19 mouse cellular contexts compared by ENCODE assay signal in genomic region chr3:139162146-139162545, GRCm38 (mm10). TPM values are rescaled to one million over a fixed set of nuclear protein-coding genes. Genes with fewer than 3 reads are reported as not detected.
DNase-seq lines count a peak whose midpoint lies in the region; ATAC-seq and TF ChIP-seq lines count a peak whose summit lies in the region.
"Had no signal": no experiment of that assay in that cellular context is flagged by ENCODE, and none has a peak within 500 bp of the region (broad histone marks: within the 10 kb centered on the region; RNA-seq: fewer than 3 reads in every experiment).

No protein-coding gene starts in this region.

- DNase-seq in lung, embryonic 14.5 days: peak; percentile 68
- no peak for DNase-seq in lung, postnatal 25 days (ENCODE audit: low spot score)
- DNase-seq in fibroblast of lung, adult 2 months (ENCODE audit: low read depth): peak; percentile 24
- DNase-seq in yolk sac, embryonic 10.5 days (ENCODE audit: low spot score): peak; percentile 47
- no peak for DNase-seq in testis, postnatal 14 days (ENCODE audit: low spot score)
- no peak for DNase-seq in layer of hippocampus, postnatal 14 days (ENCODE audit: low spot score in 2 of 2)
- DNase-seq: adrenal gland, postnatal 36 days; gastrocnemius, postnatal 25 days; kidney, adult 9 months; thymus, postnatal 25 days had no signal

- WGBS in forebrain, embryonic 16.5 days: 74% methylated on average over 2 of the region's 2 CpGs
- 81% methylated on average over 2 of the region's 2 CpGs for WGBS in forebrain, embryonic 12.5 days
- 9% methylated on average over 2 of the region's 2 CpGs for WGBS in lung, embryonic 14.5 days

- no peaks in the 10 kb centered on the region for H3K9me3 ChIP-seq in forebrain, embryonic 16.5 days (ENCODE audit: control insufficient read depth, low read length)
- no peaks in the 10 kb centered on the region for H3K9me3 ChIP-seq in forebrain, embryonic 12.5 days
- H3K9me3 ChIP-seq in lung, embryonic 14.5 days (ENCODE audit: low read depth, low read length): no peaks in the 10 kb centered on the region
- H3K9me3 ChIP-seq: heart, embryonic 15.5 days; limb, embryonic 13.5 days; neural tube, embryonic 12.5 days had no signal

- no peaks in the 10 kb centered on the region for H3K4me1 ChIP-seq in forebrain, embryonic 16.5 days (replicated peaks; ENCODE audit: control insufficient read depth, insufficient read depth, low read length)
- no peaks in the 10 kb centered on the region for H3K4me1 ChIP-seq in forebrain, embryonic 12.5 days
- no peaks in the 10 kb centered on the region for H3K4me1 ChIP-seq in lung, embryonic 14.5 days (ENCODE audit: insufficient read depth)
- H3K4me1 ChIP-seq: limb, embryonic 13.5 days; neural tube, embryonic 12.5 days had no signal

- no peak for TF ChIP-seq CTCF in lung, embryonic 14.5 days (IDR thresholded peaks at IDR 0.05; ENCODE audit: low read depth)

- H3K36me3 ChIP-seq in forebrain, embryonic 16.5 days (ENCODE audit: control insufficient read depth, insufficient read depth): no peaks in the 10 kb centered on the region
- H3K36me3 ChIP-seq in forebrain, embryonic 12.5 days (replicated peaks): no peaks in the 10 kb centered on the region
- no peaks in the 10 kb centered on the region for H3K36me3 ChIP-seq in lung, embryonic 14.5 days (ENCODE audit: insufficient read depth)
- H3K36me3 ChIP-seq: heart, embryonic 15.5 days; limb, embryonic 13.5 days; neural tube, embryonic 12.5 days had no signal

- H3K4me3 ChIP-seq in forebrain, embryonic 16.5 days (replicated peaks; ENCODE audit: low read length): no peak overlapping the region
- H3K4me3 ChIP-seq in forebrain, embryonic 12.5 days (replicated peaks): no peak overlapping the region
- no peak overlapping the region for H3K4me3 ChIP-seq in lung, embryonic 14.5 days (ENCODE audit: low read depth, low read length)
- H3K4me3 ChIP-seq: heart, embryonic 15.5 days; limb, embryonic 13.5 days; neural tube, embryonic 12.5 days had no signal

- H3K27ac ChIP-seq in forebrain, embryonic 16.5 days (ENCODE audit: low read length): no peak overlapping the region
- H3K27ac ChIP-seq in forebrain, embryonic 12.5 days: no peak overlapping the region
- H3K27ac ChIP-seq in lung, embryonic 14.5 days (ENCODE audit: low read depth): no peak overlapping the region
- H3K27ac ChIP-seq: heart, embryonic 15.5 days; limb, embryonic 13.5 days; neural tube, embryonic 12.5 days had no signal

- H3K4me2 ChIP-seq in forebrain, embryonic 16.5 days (ENCODE audit: low read length): no peak overlapping the region
- no peak overlapping the region for H3K4me2 ChIP-seq in forebrain, embryonic 12.5 days
- no peak overlapping the region for H3K4me2 ChIP-seq in lung, embryonic 14.5 days
- H3K4me2 ChIP-seq: heart, embryonic 15.5 days; limb, embryonic 13.5 days; neural tube, embryonic 12.5 days had no signal

- H3K27me3 ChIP-seq in forebrain, embryonic 16.5 days (replicated peaks; ENCODE audit: control insufficient read depth, insufficient read depth, low read length): no peaks in the 10 kb centered on the region
- no peaks in the 10 kb centered on the region for H3K27me3 ChIP-seq in forebrain, embryonic 12.5 days
- H3K27me3 ChIP-seq in lung, embryonic 14.5 days (ENCODE audit: insufficient read depth, low read length): no peaks in the 10 kb centered on the region
- H3K27me3 ChIP-seq: heart, embryonic 15.5 days; limb, embryonic 13.5 days; neural tube, embryonic 12.5 days had no signal

- no peak overlapping the region for H3K9ac ChIP-seq in forebrain, embryonic 16.5 days (replicated peaks; ENCODE audit: low read depth, low read length)
- H3K9ac ChIP-seq in forebrain, embryonic 12.5 days: no peak overlapping the region
- no peak overlapping the region for H3K9ac ChIP-seq in lung, embryonic 14.5 days
- H3K9ac ChIP-seq: heart, embryonic 15.5 days; limb, embryonic 13.5 days; neural tube, embryonic 12.5 days had no signal

- peak; percentile 47; the same call in 1 of the 2 replicates for ATAC-seq in forebrain, embryonic 16.5 days
- ATAC-seq in forebrain, embryonic 12.5 days (ENCODE audit: low FRiP score): no peak
- peak; percentile 90 for ATAC-seq in lung, embryonic 14.5 days (ENCODE audit: insufficient read depth)

RNA-seq across cellular contexts. Expression of gene Stpg2, which starts 43.3 kb away (rescaled TPM):
- not detected in 2 replicates for polyA plus RNA-seq in forebrain, embryonic 16.5 days (2015; fragmentation: Nextera tagmentation; extraction: Ambion mirVana)
- polyA plus RNA-seq in forebrain, embryonic 12.5 days (2016; fragmentation: Nextera tagmentation; extraction: Ambion mirVana): 0.06 and 0.23 TPM in 2 replicates
- not detected in 2 replicates for polyA plus RNA-seq in lung, embryonic 14.5 days (2014; fragmentation: Nextera tagmentation; extraction: Ambion mirVana)
- under 1 TPM; 0.16 to 0.36 TPM for total RNA-seq in layer of hippocampus, postnatal 14 days (2021)
- total RNA-seq: ES-E14; gastrocnemius, postnatal 25 days; midbrain, postnatal 0 days had no signal
- polyA plus RNA-seq: C2C12; embryonic facial prominence, embryonic 11.5 days; neural tube, embryonic 12.5 days had no signal

Comparison
In these comparisons a context has a peak if more than half of its experiments do, and no peak if none do; other contexts are left out.
1. DNase-seq: peak in lung, embryonic 14.5 days (single experiment), fibroblast of lung, adult 2 months (single experiment) and yolk sac, embryonic 10.5 days (single experiment); none in lung, postnatal 25 days (single experiment), testis, postnatal 14 days (single experiment) and layer of hippocampus, postnatal 14 days (0 of 2).